Mouse (Mus musculus) forebrain, embryonic 16.5 days (tissue): ENCODE data around the gene Limk2. TPM values are rescaled to one million over a fixed set of nuclear protein-coding genes. Genes with fewer than 3 reads are reported as not detected.

Source experiments
- ATAC-seq: fragments of 200-750 bp; cut with Nextera tagmentation; 2 replicates; pipeline ENCODE4 v1.8.0; 2017; ENCODE audit warnings: mild to moderate bottlenecking, moderate library complexity
- H3K27ac ChIP-seq: fragments of 300-500 bp; sonication (generic); 2 replicates; pipeline ENCODE4 v1.5.1; 2014; ENCODE audit warnings: low read length, control low read depth
- H3K27me3 ChIP-seq: fragments of 300-500 bp; sonication (generic); replicated peaks from 2 replicates; pipeline ENCODE4 v1.6.1; 2014; ENCODE audit warnings: low read length; ENCODE audit not compliant: control insufficient read depth, insufficient read depth
- H3K36me3 ChIP-seq: fragments of 300-500 bp; sonication (generic); 2 replicates; pipeline ENCODE4 v1.6.1; 2014; ENCODE audit not compliant: control insufficient read depth, insufficient read depth
- H3K4me1 ChIP-seq: fragments of 300-500 bp; sonication (generic); replicated peaks from 2 replicates; pipeline ENCODE4 v1.6.1; 2014; ENCODE audit warnings: low read length; ENCODE audit not compliant: control insufficient read depth, insufficient read depth
- H3K4me2 ChIP-seq: fragments of 300-500 bp; sonication (generic); 2 replicates; pipeline ENCODE4 v1.6.1; 2014; ENCODE audit warnings: mild to moderate bottlenecking, low read length, control low read depth
- H3K4me3 ChIP-seq: fragments of 300-500 bp; sonication (generic); replicated peaks from 2 replicates; pipeline ENCODE4 v1.5.1; 2014; ENCODE audit warnings: mild to moderate bottlenecking, low read length, control low read depth
- H3K9ac ChIP-seq: fragments of 300-500 bp; sonication (generic); replicated peaks from 2 replicates; pipeline ENCODE4 v1.6.1; 2014; ENCODE audit warnings: low read depth, low read length, control low read depth
- H3K9me3 ChIP-seq: fragments of 300-500 bp; sonication (generic); 2 replicates; pipeline ENCODE4 v1.6.1; 2016; ENCODE audit warnings: low read length; ENCODE audit not compliant: control insufficient read depth
- WGBS: fragments of 180-500 bp; shearing (Covaris S2); extraction: QIAGEN DNeasy Blood & Tissue Kit; methylation state at CpG from one replicate; pipeline ENCODE4 v1.1.7; 2014; 5-methylcytosine and 5-hydroxymethylcytosine counted together
- polyA plus RNA-seq: library from polyadenylated mRNA; unstranded; fragments of >200 nt; fragmentation: Nextera tagmentation; extraction: Ambion mirVana; gene quantifications from 2 replicates; pipeline ENCODE4 v1.2.1, GENCODE M21; 2015

The Limk2 gene
- polyA plus RNA-seq, 1 experiment from 2014 or later: 127 TPM

DNA sequence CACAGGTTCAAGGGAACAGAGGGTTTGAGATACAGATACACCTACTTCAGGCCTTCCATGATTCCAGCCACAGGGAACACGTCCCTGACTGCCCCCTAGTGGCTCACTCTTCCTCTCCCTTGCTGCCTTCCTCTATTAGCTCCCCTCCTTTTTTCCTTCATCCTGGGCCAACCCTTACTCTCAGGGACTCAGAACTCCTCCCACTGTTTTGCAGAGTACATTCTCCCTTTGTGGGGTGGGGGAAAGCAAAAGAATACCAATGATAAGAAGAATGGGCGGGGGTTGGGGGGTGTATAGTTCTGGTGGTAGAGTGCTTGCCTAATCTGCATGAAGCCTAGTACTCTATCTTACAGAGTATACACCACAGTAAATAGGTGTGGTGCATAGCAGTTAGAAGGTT lies 94.8 kb downstream of the Limk2 start:
- Histone ChIP-seq H3K4me3 (no peak overlapping the region), H3K9me3 (no peaks in the 10 kb centered on the region), H3K9ac (no peak overlapping the region), H3K27ac (no peak overlapping the region), H3K4me1 (no peaks in the 10 kb centered on the region), H3K27me3 (no peaks in the 10 kb centered on the region), H3K36me3 (peaks cover 17% of the 10 kb centered on the region), H3K4me2 (no peak overlapping the region)
- WGBS: 17% methylated on average over 2 of the region's 2 CpGs
- peak; percentile 73 for ATAC-seq

DNA sequence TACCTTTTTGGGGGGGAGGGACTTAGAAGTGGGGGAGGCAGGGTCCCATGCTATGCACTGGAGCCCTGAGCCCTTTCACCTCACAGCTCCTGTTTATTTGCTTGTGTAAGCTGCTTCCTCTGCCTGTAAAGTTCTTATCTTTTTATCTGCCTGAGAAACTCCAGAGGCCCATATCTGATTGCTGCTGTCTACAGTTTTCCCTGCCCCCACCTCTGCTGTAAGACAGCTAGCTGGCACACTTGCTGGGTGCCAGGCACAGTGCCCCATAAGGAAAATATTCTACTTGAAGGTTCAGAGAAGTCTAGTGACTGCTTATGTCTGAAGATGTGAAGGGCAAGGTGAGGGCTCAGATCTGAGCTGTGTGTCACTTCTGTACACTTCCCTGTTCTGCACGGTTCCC lies 95.7 kb downstream of the Limk2 start:
- no peak overlapping the region for H3K9ac ChIP-seq
- no peak for ATAC-seq
- no peak overlapping the region for H3K4me3 ChIP-seq
- no peaks in the 10 kb centered on the region for H3K4me1 ChIP-seq
- 81% methylated on average over 1 of the region's 1 CpGs for WGBS
- no peak overlapping the region for H3K4me2 ChIP-seq
- H3K27ac ChIP-seq: no peak overlapping the region
- no peaks in the 10 kb centered on the region for H3K9me3 ChIP-seq
- H3K27me3 ChIP-seq: no peaks in the 10 kb centered on the region
- H3K36me3 ChIP-seq: peaks cover 25% of the 10 kb centered on the region

DNA sequence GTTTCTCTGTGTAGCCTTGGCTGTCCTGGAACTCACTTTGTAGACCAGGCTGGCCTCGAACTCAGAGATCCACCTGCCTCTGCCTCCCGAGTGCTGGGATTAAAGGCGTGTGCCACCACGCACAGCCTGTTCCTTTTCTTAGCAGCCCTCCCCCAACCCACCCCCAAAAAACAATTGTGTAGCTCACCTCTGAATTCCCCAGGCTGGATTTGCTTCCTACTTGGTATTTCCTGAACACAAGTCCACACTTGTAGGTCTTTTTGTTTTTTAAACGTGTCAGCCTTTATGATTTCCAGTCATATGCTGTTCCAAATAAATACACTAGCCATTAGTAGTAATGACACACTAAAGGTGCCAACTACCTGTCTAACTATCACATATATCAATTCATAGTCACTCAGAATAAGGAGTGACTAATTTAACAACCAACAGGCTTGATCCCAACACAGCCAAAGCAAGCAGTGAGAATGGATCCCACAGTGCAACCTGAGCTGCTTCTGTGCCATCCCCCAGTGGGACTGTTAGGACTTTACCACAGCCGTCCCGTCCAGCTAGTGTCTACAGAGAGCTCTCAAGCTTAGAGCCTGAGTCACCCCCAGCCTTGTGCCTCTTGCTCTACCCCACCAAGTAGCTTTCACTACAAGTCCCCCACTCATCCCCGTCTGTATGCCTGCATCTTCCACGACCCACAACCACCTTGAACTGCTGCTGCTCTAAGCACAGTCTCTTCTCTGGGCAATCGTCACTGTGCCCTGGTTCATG lies 97.2 kb downstream of the Limk2 start:
- Histone ChIP-seq H3K27me3 (no peaks in the 10 kb centered on the region), H3K4me2 (no peak overlapping the region), H3K9me3 (no peaks in the 10 kb centered on the region), H3K9ac (no peak overlapping the region), H3K4me1 (no peaks in the 10 kb centered on the region), H3K36me3 (peaks cover 37% of the 10 kb centered on the region), H3K4me3 (no peak overlapping the region), H3K27ac (no peak overlapping the region)
- WGBS: 87% methylated on average over 9 of the region's 10 CpGs
- no peak for ATAC-seq

DNA sequence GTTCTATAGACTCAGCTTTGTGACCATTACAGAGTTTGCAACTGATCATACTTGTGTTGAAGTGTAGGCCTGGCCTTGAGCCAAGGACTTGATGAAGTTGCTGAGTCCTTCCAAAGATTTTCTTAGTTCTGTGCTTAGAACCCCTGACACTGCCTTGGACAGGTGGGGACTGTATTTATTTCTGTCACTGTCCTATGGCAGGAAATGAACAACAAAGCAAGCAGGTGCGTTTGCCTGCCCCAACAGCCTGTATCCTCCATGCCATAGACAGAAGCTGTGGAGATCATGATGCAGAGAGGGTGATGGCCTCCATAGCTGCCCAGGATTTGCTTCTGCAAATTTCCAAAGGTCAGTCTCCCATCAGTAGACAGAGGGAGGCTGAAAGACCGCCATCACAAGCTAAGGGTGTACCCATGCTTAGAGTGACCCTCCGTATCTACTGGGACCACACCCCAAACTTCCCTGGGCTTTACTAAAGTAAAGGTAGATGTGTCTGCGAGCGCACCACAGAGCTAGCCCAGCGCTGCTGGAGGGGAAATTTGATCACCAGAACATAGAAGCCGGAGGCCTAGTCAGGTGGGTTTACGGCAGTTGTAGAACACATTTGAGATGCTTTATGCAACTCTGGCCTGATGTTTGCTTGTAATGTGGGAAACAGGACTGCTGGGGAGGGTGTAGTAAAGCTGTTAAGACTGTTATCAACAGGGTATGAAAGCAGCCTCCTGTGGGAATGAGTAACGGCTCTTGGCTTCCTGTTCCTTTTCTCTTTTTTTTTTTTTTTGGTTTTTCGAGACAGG lies 98.0 kb downstream of the Limk2 start:
- WGBS: 95% methylated on average over 10 of the region's 10 CpGs
- Histone ChIP-seq H3K9ac (no peak overlapping the region), H3K36me3 (peaks cover 40% of the 10 kb centered on the region), H3K4me1 (no peaks in the 10 kb centered on the region), H3K27me3 (no peaks in the 10 kb centered on the region), H3K4me2 (no peak overlapping the region), H3K27ac (no peak overlapping the region), H3K9me3 (no peaks in the 10 kb centered on the region), H3K4me3 (no peak overlapping the region)
- ATAC-seq: no peak

DNA sequence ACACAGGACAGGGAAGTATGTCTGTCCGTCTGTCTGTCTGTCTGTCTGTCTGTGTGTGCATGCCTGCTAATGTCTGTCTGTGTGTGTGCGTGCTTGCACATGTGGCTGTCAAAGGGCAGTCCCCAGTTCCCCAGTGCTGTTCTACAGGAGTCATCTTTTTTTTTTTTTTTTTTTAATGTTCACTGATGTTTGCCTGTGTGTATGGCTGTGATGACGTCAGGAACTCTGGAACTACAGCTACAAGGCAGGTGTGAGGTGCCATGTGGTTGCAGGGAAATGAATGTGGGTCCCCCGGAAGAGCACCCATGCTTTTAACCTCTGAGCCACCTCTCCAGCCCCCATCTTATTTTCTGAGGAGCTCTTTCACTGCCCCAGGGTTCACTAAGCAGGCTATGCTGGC lies 99.1 kb downstream of the Limk2 start:
- no peak overlapping the region for H3K27ac ChIP-seq
- 93% methylated on average over 4 of the region's 4 CpGs for WGBS
- no peaks in the 10 kb centered on the region for H3K4me1 ChIP-seq
- no peak overlapping the region for H3K4me3 ChIP-seq
- no peak overlapping the region for H3K9ac ChIP-seq
- H3K36me3 ChIP-seq: peaks cover 48% of the 10 kb centered on the region
- no peaks in the 10 kb centered on the region for H3K27me3 ChIP-seq
- ATAC-seq: no peak
- no peaks in the 10 kb centered on the region for H3K9me3 ChIP-seq
- H3K4me2 ChIP-seq: no peak overlapping the region

DNA sequence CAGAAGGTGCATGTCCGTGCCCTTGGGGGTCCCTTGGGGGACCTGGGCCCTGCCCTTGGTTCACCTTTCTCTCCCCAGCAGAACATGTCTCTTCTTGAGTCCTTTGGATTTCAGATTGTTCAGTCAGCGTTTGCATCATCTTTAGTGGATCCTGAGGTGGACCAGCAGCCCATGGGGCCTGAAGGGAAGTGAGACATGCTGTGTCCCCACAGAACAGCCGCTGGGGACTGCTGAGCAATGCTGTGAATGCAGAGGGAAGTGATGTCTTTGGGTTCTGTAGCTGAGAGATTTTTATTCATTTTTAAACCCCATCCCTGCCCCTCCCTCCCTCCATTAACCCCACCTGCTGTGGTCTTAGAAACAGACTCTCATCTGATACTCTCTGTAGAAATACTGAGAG lies 101.1 kb downstream of the Limk2 start:
- Histone ChIP-seq H3K36me3 (peaks cover 51% of the 10 kb centered on the region), H3K27ac (no peak overlapping the region), H3K4me3 (no peak overlapping the region), H3K4me1 (no peaks in the 10 kb centered on the region), H3K9ac (no peak overlapping the region), H3K4me2 (no peak overlapping the region), H3K27me3 (no peaks in the 10 kb centered on the region), H3K9me3 (no peaks in the 10 kb centered on the region)
- WGBS: 95% methylated on average over 3 of the region's 3 CpGs
- no peak for ATAC-seq

DNA sequence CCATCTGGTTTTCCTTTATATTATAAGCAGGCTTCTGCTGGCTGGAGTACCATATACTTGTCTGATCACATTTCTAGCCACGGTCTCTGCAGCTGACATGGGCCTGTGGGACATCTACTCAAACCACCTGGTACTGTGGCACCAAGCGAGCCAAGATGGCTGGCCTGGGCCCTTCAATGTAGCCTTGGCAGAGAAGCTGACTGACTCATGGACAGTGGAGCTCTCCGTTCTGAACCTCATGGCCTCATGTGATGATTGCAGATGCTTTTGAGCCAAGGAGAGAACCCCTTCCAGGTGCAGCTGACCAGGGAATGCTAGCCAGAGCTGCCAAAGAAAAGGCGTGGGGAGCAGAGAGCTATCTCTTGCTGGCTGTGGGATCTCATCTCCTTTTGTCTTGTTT lies 103.2 kb downstream of the Limk2 start:
- Histone ChIP-seq H3K27me3 (no peaks in the 10 kb centered on the region), H3K9me3 (no peaks in the 10 kb centered on the region), H3K4me3 (no peak overlapping the region), H3K4me2 (no peak overlapping the region), H3K4me1 (no peaks in the 10 kb centered on the region), H3K9ac (no peak overlapping the region), H3K27ac (no peak overlapping the region), H3K36me3 (peaks cover 56% of the 10 kb centered on the region)
- 93% methylated on average over 4 of the region's 4 CpGs for WGBS
- no peak for ATAC-seq

DNA sequence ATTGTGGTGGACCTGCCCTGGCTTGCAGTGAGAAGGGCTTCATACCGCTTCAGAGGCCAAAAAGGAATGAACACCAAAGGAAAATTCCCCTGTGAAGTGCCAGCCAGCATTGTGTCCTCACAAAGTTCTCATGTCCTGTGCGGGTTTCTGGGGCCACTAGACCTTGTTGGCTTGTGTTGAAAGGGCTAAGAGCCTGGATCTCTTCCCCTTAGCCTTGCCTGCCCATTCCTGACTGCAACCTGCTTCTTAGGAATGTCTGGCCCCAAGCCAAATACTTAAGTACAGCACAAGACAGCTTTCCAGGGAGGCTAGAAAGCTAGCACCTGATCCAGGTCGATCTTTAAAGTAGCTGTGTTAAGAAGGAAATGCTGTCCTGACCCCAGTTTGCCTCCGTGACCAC lies 106.2 kb downstream of the Limk2 start:
- Histone ChIP-seq H3K9ac (no peak overlapping the region), H3K4me2 (no peak overlapping the region), H3K27ac (no peak overlapping the region), H3K36me3 (peaks cover 54% of the 10 kb centered on the region), H3K4me3 (no peak overlapping the region), H3K4me1 (no peaks in the 10 kb centered on the region; the same call in 1 of the 2 replicates), H3K9me3 (no peaks in the 10 kb centered on the region), H3K27me3 (no peaks in the 10 kb centered on the region)
- no peak for ATAC-seq
- WGBS: 79% methylated on average over 4 of the region's 4 CpGs

DNA sequence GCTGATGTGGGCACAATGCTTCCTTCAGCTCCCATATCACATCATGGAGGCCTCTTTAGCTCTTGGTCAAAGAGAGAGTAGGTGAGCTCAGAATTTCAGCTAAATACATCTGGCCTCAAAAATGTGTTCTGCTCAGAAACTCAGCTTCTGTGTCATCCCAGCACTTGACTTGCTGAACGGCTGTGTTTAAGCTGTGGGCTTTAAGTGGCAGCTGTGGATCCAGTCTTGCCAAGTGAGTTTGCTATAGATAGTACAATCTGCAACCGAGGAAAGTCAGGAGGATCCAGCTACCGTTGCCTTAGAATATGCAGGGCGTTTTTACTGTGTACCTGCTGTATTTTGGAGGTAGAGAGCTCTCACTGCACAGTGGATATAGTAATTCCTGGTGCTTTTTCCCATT lies 106.6 kb downstream of the Limk2 start:
- Histone ChIP-seq H3K4me1 (no peaks in the 10 kb centered on the region; the same call in 1 of the 2 replicates), H3K27ac (no peak overlapping the region), H3K36me3 (peaks cover 49% of the 10 kb centered on the region), H3K4me3 (no peak overlapping the region), H3K4me2 (no peak overlapping the region), H3K27me3 (no peaks in the 10 kb centered on the region), H3K9ac (no peak overlapping the region), H3K9me3 (no peaks in the 10 kb centered on the region)
- ATAC-seq: no peak
- WGBS: 73% methylated on average over 4 of the region's 4 CpGs
